Mouse (Mus musculus) intestine, embryonic 16.5 days (tissue): ENCODE data around the gene Bmper. TPM values are rescaled to one million over a fixed set of nuclear protein-coding genes. Genes with fewer than 3 reads are reported as not detected.

ENCODE experiments used
- ATAC-seq: fragments of 200-750 bp; cut with Nextera tagmentation; 2 replicates; pipeline ENCODE4 v1.8.0; 2017; ENCODE audit warnings: moderate TSS enrichment, moderate library complexity
- H3K27ac ChIP-seq: fragments of 300-500 bp; sonication (generic); 2 replicates; pipeline ENCODE4 v1.5.1; 2014; ENCODE audit warnings: mild to moderate bottlenecking, low read length
- H3K27me3 ChIP-seq: fragments of 300-500 bp; sonication (generic); replicated peaks from 2 replicates; pipeline ENCODE4 v1.6.1; 2014; ENCODE audit warnings: low read length, control low read depth, mixed read lengths; ENCODE audit not compliant: control insufficient read depth, insufficient read depth
- H3K36me3 ChIP-seq: fragments of 300-500 bp; sonication (generic); 2 replicates; pipeline ENCODE4 v1.6.1; 2014; ENCODE audit warnings: low read length, control low read depth; ENCODE audit not compliant: control insufficient read depth, insufficient read depth
- H3K4me1 ChIP-seq: fragments of 300-500 bp; sonication (generic); 2 replicates; pipeline ENCODE4 v1.6.1; 2014; ENCODE audit warnings: low read length, control low read depth, mixed read lengths; ENCODE audit not compliant: control insufficient read depth, insufficient read depth
- H3K4me2 ChIP-seq: fragments of 300-500 bp; sonication (generic); 2 replicates; pipeline ENCODE4 v1.6.1; 2014; ENCODE audit warnings: low read depth, low read length, control low read depth
- H3K4me3 ChIP-seq: fragments of 300-500 bp; sonication (generic); 2 replicates; pipeline ENCODE4 v1.5.1; 2014; ENCODE audit warnings: mild to moderate bottlenecking, low read length
- H3K9ac ChIP-seq: fragments of 300-500 bp; sonication (generic); 2 replicates; pipeline ENCODE4 v1.6.1; 2014; ENCODE audit warnings: low read depth, low read length
- H3K9me3 ChIP-seq: fragments of 300-500 bp; sonication (generic); 2 replicates; pipeline ENCODE4 v1.6.1; 2016; ENCODE audit warnings: low read length, control low read depth; ENCODE audit not compliant: control insufficient read depth
- WGBS: fragments of 180-500 bp; shearing (Covaris S2); extraction: QIAGEN DNeasy Blood & Tissue Kit; methylation state at CpG from one replicate; pipeline ENCODE4 v1.1.7; 2014; 5-methylcytosine and 5-hydroxymethylcytosine counted together
- polyA plus RNA-seq: library from polyadenylated mRNA; unstranded; fragments of >200 nt; fragmentation: Nextera tagmentation; extraction: Ambion mirVana; gene quantifications from 2 replicates; pipeline ENCODE4 v1.2.1, GENCODE M21; 2015

The Bmper gene
- polyA plus RNA-seq, 1 experiment from 2014 or later: 8.3 TPM

- no peaks in the 10 kb centered on the region for H3K4me1 ChIP-seq
- H3K27me3 ChIP-seq: no peaks in the 10 kb centered on the region
- no peak overlapping the region for H3K27ac ChIP-seq
- no peaks in the 10 kb centered on the region for H3K9me3 ChIP-seq
- WGBS: 64% methylated on average over 4 of the region's 4 CpGs
- H3K36me3 ChIP-seq: no peaks in the 10 kb centered on the region
- H3K4me3 ChIP-seq: no peak overlapping the region
- H3K4me2 ChIP-seq: no peak overlapping the region
- H3K9ac ChIP-seq: no peak overlapping the region
- no peak for ATAC-seq
These were observed 237.8 kb downstream of the Bmper start for GRCm38 (mm10) chr9:23460721-23461120.

GRCm38 (mm10) chr9:23462949-23463608, 240.2 kb downstream of the Bmper start:
- Histone ChIP-seq H3K9me3 (no peaks in the 10 kb centered on the region), H3K27me3 (no peaks in the 10 kb centered on the region), H3K9ac (no peak overlapping the region), H3K4me3 (no peak overlapping the region), H3K4me1 (no peaks in the 10 kb centered on the region), H3K4me2 (no peak overlapping the region), H3K27ac (no peak overlapping the region), H3K36me3 (no peaks in the 10 kb centered on the region)
- ATAC-seq: no peak
- WGBS: 40% methylated on average over 3 of the region's 3 CpGs

GRCm38 (mm10) chr9:23464981-23465630, 242.2 kb downstream of the Bmper start:
- 76% methylated on average over 7 of the region's 7 CpGs for WGBS
- no peak for ATAC-seq
- no peaks in the 10 kb centered on the region for H3K4me1 ChIP-seq
- H3K27ac ChIP-seq: no peak overlapping the region
- H3K27me3 ChIP-seq: no peaks in the 10 kb centered on the region
- H3K36me3 ChIP-seq: no peaks in the 10 kb centered on the region
- H3K9me3 ChIP-seq: no peaks in the 10 kb centered on the region
- H3K9ac ChIP-seq: no peak overlapping the region
- H3K4me2 ChIP-seq: no peak overlapping the region
- no peak overlapping the region for H3K4me3 ChIP-seq

GRCm38 (mm10) chr9:23469886-23470285, 247.0 kb downstream of the Bmper start:
- 53% methylated on average over 1 of the region's 1 CpGs for WGBS
- ATAC-seq: no peak
- Histone ChIP-seq H3K27me3 (no peaks in the 10 kb centered on the region), H3K4me1 (no peaks in the 10 kb centered on the region), H3K36me3 (no peaks in the 10 kb centered on the region), H3K4me2 (no peak overlapping the region), H3K9ac (no peak overlapping the region), H3K9me3 (no peaks in the 10 kb centered on the region), H3K27ac (no peak overlapping the region), H3K4me3 (no peak overlapping the region)

- H3K27ac ChIP-seq: no peak overlapping the region
- ATAC-seq: no peak
- no peaks in the 10 kb centered on the region for H3K36me3 ChIP-seq
- H3K4me1 ChIP-seq: no peaks in the 10 kb centered on the region
- no peaks in the 10 kb centered on the region for H3K9me3 ChIP-seq
- WGBS: 74% methylated on average over 4 of the region's 4 CpGs
- H3K4me2 ChIP-seq: no peak overlapping the region
- no peaks in the 10 kb centered on the region for H3K27me3 ChIP-seq
- H3K9ac ChIP-seq: no peak overlapping the region
- no peak overlapping the region for H3K4me3 ChIP-seq
These were observed 263.0 kb downstream of the Bmper start for GRCm38 (mm10) chr9:23485851-23486250.

GRCm38 (mm10) chr9:23486725-23487378, 264.0 kb downstream of the Bmper start:
- Histone ChIP-seq H3K4me2 (no peak overlapping the region), H3K4me3 (no peak overlapping the region), H3K9ac (no peak overlapping the region), H3K9me3 (no peaks in the 10 kb centered on the region), H3K36me3 (no peaks in the 10 kb centered on the region), H3K27me3 (no peaks in the 10 kb centered on the region), H3K4me1 (no peaks in the 10 kb centered on the region), H3K27ac (no peak overlapping the region)
- WGBS: 50% methylated on average over 5 of the region's 5 CpGs
- no peak for ATAC-seq

GRCm38 (mm10) chr9:23488265-23488664, 265.4 kb downstream of the Bmper start:
- ATAC-seq: no peak
- Histone ChIP-seq H3K27me3 (no peaks in the 10 kb centered on the region), H3K9ac (no peak overlapping the region), H3K9me3 (no peaks in the 10 kb centered on the region), H3K27ac (no peak overlapping the region), H3K4me3 (no peak overlapping the region), H3K4me1 (no peaks in the 10 kb centered on the region), H3K4me2 (no peak overlapping the region), H3K36me3 (no peaks in the 10 kb centered on the region)
- 92% methylated on average over 5 of the region's 5 CpGs for WGBS

GRCm38 (mm10) chr9:23495400-23495799, 272.5 kb downstream of the Bmper start:
- no peak overlapping the region for H3K9ac ChIP-seq
- 78% methylated on average over 4 of the region's 4 CpGs for WGBS
- H3K4me2 ChIP-seq: no peak overlapping the region
- H3K4me1 ChIP-seq: no peaks in the 10 kb centered on the region
- no peaks in the 10 kb centered on the region for H3K36me3 ChIP-seq
- no peak for ATAC-seq
- H3K9me3 ChIP-seq: no peaks in the 10 kb centered on the region
- H3K4me3 ChIP-seq: no peak overlapping the region
- H3K27me3 ChIP-seq: no peaks in the 10 kb centered on the region
- no peak overlapping the region for H3K27ac ChIP-seq

- ATAC-seq: no peak
- Histone ChIP-seq H3K27ac (no peak overlapping the region), H3K4me3 (no peak overlapping the region), H3K36me3 (no peaks in the 10 kb centered on the region), H3K9ac (no peak overlapping the region), H3K27me3 (no peaks in the 10 kb centered on the region), H3K4me1 (no peaks in the 10 kb centered on the region), H3K4me2 (no peak overlapping the region), H3K9me3 (no peaks in the 10 kb centered on the region)
- 29% methylated on average over 3 of the region's 3 CpGs for WGBS
These were observed 274.8 kb downstream of the Bmper start for GRCm38 (mm10) chr9:23497626-23498025.
